Mouse (Mus musculus): ENCODE measurements at regions not wholly inside any gene's neighbourhood (a gene's known extent, or its start where the extent isn't known, plus 50 kb on each side); places are given as distances from the start of the nearest gene placed in this dataset.

DNA sequence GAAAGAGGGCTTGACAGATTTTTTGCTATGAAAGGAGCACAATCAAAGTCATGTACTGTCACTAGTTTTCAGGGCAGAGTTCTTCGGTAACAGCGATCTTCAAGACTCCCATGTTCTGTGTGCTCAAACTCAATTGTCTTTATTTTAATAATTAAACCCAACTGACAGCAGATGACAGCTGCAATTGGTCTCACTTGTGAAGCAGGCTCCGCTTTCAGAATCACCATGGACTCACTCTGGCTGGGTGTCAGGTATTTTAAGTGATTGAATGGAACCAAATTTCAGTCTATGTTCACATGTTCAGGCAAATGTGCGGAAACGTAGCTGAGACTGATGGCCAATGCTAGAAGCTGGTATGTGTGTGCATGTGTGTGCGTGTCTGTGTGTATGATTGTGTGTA, 489.7 kb downstream of the Kcnj2 start:
- no peak for ATAC-seq (replicated peaks; ENCODE audit: poor library complexity, severe bottlenecking)

DNA sequence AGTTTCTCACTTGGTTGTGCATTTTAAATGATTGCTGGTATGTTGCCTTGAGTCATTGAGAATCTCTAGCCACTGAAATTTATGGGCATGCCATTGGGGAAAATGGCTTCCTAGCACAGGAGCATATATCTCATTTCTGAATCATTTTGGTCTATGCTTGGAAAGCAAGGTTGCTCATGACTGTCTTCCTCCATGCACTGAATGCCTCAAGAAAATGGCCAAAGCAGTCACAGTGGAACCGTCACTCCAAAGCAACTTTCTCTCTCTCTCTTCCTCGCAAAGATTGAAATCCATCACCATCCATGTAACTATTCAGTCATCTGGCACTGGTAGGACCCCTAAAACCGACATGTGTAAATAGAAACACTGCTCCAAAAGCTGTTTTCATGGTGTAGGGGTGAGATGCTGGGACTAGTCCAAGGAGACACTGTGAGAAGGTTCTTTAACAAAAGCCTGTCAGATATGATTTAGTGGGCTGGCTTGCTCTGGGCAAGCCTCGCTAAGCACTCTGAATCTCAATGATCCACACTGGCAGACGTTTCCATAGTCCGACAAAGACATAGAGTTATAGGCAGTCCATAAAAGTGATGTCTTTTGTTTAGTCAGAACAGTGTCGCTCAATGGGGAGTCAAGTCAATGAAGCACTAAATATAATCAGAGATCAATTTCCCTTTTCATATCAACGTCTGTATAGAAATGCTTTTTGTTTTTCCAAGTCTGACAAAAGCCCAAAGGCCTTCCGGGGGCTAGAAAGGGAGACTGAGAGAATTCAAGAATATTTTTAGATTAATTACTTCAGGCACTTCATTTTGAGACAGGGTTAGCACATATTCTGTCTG, 492.6 kb downstream of the Kcnj2 start:
- ATAC-seq (replicated peaks; ENCODE audit: poor library complexity, severe bottlenecking): no peak

DNA sequence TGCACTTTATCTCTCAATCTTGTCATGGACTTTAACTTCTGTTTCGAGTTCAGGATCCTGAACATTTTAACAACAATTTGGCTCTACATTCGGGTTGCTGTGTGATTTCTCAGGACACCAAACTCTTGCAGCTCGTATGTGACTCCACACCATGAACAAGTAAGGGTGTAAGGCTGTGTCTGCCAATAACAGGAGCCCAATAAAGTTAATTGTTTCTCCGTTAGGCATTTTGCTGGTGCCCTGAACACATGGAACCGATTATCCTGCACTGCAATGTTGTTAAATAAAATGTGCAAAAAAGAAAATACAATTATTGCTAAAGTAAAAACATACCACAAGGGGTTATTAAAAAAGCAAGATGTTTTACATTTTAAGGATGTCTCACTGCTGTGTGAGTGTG, 497.2 kb downstream of the Kcnj2 start:
- ATAC-seq (replicated peaks; ENCODE audit: poor library complexity, severe bottlenecking): no peak

DNA sequence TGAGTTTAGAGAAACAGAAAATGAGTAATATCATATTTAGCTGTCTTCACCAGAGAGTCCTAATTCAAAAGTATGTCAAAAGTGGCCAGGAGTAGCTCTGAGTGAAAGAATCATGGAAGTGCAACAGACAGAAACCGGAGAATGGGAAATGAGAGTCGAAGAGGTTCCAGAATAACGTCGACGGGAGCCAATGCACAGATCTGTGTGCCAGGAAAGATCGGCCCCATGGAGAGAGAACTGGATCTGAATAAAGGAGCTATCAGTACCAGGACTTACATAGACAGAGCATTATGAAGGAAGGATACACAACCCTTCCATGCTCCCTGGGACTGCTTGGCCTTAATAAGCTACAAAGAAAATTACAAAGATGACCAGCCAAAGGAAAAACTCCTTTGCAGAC, 502.1 kb downstream of the Kcnj2 start:
- ATAC-seq (replicated peaks; ENCODE audit: poor library complexity, severe bottlenecking): no peak

DNA sequence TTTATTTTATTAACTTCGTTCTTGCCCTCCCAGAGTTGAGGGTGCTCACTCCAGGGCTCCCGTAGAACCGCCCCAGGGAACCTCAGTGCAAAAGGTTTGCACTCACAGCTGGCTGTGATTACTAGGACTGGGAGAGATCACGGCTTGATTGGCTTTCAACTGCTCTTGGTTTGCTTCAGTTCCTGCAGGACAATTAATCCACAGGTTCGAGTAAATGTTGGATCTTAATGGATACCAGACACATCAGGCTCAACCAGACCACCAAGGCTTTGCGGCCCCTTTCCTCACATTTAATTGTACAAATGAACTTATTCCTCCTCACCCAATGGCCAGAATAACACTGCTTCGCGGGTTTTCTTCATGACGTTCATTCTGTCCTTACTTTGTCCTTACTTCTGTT, 502.9 kb downstream of the Kcnj2 start:
- no peak for ATAC-seq (replicated peaks; ENCODE audit: poor library complexity, severe bottlenecking)

DNA sequence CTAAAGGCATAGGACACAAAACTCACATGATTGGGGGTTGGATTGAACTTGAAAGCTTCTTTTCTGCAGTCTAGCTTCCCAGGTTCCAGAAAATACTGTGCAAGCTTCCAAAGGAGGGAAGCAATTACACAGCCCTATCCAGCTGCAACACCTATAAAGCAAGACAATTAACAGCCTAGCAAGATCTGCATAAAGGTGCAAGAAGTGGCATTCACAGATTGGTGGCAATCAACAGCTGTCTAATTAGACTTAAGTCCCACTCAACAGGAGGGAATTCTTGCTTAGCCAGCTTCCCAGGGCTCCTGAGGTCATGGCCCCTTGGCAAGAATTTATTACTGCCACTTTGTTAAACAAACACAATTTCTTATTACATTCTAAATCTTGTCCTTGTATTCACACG, 511.9 kb downstream of the Kcnj2 start:
- no peak for ATAC-seq (replicated peaks; ENCODE audit: poor library complexity, severe bottlenecking)

DNA sequence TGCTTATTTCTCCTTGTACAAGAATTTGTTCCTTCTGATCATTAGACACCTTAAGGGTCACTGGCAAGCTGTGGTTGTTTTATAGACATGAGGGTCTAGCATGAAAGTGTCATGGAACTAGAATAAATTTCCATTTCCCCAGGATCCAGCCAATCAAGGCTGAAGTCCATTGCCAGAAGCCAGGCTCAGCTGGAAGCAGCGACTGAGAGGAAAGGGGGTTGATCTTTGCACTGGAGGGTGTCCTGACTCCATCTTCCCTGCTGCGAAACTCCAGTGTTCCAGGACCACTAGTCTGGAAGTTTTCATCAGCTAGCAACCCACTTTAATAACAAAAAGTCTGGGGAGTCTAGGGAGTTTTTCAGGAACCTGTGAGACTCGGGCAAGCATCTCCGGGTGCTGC, 517.0 kb downstream of the Kcnj2 start:
- no peak for ATAC-seq (replicated peaks; ENCODE audit: poor library complexity, severe bottlenecking)

DNA sequence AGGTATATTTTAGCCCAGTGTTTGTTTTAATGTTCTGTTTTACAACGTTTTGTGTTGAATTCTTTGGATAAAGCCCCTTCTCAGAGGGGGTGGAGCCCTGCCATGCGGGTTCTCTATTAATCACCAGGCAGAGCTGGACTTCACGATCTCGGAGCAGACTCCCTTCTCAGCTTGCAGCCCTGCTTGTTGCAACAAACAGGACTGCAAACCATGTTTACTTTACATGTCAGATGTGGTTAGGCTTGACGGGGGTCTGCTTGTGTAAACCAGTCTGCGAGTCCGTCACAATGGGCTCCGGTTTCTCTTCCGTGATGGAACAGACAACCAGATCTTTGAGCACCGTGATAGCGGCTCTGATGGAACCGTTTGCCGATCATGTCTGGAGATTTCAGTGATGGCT, 517.6 kb downstream of the Kcnj2 start:
- ATAC-seq (replicated peaks; ENCODE audit: poor library complexity, severe bottlenecking): no peak

DNA sequence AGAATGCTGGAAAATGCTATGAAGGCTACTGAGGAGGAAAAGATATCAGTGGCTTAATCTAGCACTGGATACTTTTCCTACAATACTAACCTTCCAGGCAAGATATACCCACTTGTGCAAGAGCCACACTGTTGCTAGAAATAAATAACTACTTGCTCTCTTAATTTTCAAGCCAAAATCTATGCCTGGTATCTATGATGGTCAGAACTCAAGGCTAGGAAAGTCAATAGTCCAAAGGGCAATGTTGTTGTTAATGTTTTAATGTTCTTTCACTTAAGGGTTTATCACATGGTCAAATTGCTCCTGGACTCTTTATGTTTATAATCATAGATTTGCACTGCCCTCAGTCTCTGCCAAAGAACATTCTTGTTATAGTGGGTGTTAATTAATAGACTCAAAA, 533.5 kb downstream of the Kcnj2 start:
- no peak for ATAC-seq (replicated peaks; ENCODE audit: poor library complexity, severe bottlenecking)

DNA sequence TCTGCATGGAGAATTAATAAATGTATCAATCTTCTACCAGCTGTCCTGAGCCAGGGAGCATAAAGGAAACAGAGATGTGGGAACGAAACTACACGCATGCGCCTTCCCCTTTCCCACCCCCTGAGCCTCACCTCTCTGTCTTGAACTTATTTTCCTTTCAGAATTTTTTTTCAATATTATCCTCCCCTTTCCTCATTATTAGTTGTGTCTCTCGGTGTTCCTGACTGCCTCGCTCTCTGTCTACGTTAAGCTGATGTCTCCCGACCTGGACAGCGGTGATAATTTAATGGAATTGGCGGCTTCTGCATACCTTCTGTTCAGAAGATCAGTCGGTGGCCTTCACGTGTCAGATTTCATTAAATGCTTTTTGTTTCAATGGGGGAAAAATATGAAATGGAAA, 539.2 kb downstream of the Kcnj2 start:
- no peak for ATAC-seq (replicated peaks; ENCODE audit: poor library complexity, severe bottlenecking)

DNA sequence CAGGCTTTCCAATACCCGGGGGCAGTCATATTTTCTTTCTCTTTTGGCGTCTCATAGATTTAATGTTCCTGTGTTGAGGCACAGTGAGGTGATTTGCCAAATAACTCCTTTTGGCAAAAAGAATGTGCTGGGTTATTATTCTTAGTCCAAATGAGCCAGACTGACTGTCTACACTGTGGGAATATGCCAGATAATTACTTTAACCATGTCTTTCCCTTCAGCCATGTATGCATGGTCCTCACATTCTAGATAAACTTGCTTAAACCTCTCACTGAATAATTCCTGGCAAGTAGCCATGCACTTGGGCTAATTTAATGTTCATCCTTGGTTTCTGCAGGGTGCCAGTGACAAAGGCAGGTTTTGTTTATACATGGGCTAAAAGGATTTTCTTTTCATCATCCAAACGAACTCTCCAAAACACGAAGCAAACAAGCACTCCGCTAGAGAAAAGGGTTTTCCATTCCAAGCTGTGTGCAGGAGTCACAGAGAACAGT, 544.6 kb downstream of the Kcnj2 start:
- no peak for ATAC-seq (replicated peaks; ENCODE audit: poor library complexity, severe bottlenecking)

DNA sequence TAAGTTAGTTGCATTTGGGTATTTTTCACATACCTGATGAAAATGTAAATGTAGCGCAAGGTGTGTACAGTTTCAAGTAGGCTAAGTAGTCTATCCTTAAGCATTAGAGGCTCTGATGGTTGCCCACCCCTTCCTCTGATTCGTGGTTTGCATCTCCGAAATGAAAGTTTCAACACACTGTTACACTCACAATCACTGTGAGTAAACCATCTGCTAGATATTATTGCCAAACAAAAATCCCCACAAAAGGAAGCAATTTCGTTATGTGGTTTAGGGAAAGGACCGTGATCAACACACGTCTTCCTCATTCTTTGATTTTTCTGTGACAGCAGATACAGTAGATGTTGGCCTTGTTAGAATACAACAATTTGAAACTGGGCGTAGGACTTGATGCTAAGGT, 577.6 kb downstream of the Kcnj2 start:
- ATAC-seq (replicated peaks; ENCODE audit: poor library complexity, severe bottlenecking): peak; percentile 93

DNA sequence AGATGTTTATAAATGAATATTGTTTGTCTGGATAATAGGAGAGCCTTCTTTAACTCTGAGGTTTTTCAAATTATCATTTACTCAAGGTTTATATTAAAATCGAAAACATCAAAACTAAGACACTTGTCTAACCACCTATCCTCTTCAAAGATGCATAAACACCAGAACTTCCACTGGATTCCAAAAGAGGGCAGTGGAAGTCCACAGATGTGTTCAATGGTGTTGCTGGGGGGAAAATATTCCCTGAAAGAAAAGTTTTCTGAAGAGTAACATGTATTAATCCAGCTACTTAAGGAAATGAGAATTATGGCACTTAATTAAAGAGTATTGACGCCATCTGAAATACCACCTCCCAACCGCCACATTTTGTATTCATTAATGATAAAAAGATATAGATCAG, 586.9 kb downstream of the Kcnj2 start:
- ATAC-seq (replicated peaks; ENCODE audit: poor library complexity, severe bottlenecking): no peak

DNA sequence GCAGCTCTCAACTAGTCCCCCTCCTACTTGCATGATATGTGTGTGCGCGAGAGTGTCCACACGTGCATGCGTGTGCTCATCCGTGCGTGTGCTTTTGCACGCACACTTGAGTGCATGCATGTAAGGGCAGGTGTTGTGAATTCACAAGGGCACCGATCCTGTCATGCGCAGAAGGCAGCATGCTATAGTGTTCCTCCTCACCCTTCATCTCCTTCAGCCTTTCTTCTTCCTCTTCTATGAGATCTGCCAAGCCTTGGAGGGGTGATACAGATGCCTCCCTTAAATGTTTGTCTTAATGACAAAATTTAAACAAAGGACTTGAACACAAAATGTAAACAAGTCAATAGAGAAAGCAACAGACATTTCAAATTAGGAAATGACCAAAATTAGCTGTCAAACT, 591.8 kb downstream of the Kcnj2 start:
- no peak for ATAC-seq (replicated peaks; ENCODE audit: poor library complexity, severe bottlenecking)

DNA sequence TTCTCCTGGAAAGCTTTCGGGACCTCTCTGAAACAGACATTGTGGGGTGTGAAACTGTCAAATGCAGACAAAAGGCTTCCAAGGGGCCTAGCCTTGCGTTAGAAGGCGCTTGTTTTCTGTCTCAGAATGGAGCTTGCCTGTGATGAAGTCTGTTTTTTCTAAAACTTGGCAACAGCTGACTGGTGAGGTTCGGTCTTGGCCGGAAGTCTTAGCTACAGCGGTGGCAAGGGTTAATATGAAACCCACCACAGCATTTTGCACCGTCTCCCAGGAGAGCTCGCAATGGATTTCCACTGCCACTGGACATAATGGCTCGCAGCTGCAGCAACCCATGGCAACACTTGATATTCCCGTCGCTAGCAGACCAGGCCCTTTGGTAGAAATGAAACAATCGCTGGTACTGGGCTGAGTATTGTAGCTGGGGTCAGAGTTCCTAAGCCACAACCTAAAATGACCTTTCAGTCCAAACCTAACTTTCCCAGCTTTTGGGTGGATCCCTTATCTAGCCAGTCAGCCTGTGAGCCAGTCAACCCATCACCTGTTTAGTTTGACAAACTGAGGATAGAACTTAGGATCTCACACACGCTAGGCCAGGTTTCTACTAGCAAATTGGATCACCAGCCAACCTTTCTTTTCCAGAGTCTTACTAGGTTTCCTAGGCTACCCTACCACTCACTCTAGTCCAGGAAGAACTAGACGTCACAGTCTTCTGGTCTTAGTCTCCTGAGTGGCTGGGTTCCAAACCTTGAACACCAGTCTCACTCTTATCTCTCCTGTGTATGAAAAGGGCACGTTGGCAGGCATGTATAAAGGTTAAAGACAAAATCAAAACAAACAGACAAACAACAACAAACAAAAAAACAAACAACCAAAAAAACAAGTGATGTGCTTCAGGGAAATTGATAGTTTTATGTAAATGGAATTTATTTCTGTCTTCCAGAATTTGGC, 592.7 kb downstream of the Kcnj2 start:
- no peak for ATAC-seq (replicated peaks; ENCODE audit: poor library complexity, severe bottlenecking)

DNA sequence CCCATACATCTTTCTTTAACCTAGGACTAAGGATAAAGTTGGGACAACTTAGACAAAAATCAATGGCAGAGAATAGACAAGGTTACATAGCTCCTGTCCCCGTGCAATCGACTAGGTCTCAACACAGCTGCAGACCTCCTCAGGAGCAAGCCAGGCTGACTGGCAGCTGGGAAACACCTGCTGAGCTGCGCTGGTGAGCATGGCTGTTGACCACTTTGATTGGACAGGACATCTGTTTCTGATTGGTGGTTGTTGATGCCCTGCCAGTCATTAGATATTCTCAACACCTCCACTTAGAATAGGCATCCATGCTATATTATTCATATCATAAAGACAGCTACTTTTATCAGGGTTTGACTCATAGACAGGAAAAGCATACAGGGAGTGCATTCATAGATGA, 597.3 kb downstream of the Kcnj2 start:
- no peak for ATAC-seq (replicated peaks; ENCODE audit: poor library complexity, severe bottlenecking)

DNA sequence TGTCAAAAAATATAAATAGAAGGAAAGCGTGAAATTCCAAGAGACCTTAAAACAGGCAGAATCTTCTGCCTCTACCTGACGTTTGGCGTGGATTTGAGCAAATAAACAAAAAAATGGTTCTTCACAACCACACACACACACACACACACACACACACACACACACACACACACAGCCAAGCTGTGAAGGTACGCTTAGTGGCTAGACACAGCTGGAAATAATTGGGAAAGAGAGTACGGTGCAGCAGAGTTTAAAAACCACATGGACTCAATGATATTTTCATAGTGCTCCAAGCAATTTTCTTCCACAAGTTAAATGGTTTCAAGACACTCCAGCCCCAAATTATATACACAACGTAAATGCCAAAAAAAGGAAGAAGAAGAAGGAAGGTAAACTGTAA, 600.4 kb downstream of the Kcnj2 start:
- ATAC-seq (replicated peaks; ENCODE audit: poor library complexity, severe bottlenecking): no peak

DNA sequence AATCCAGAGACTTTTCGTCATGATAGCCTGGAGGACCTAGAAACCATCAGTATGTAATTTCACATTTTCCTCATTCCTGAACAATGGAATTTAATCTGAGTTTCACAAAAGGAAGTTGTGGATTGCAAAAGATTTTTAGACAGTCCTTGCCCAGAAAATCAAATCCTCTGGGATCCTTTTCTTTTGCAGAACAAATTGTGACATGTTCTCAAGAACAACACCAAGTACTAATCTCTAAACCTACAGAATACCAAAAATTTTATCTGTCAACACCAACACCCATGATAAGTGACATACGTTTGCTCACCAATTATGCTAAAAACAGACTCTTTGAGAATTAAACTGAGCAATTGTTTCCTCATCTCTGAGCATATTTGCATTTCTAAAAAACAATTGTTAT, 605.9 kb downstream of the Kcnj2 start:
- no peak for ATAC-seq (replicated peaks; ENCODE audit: poor library complexity, severe bottlenecking)

DNA sequence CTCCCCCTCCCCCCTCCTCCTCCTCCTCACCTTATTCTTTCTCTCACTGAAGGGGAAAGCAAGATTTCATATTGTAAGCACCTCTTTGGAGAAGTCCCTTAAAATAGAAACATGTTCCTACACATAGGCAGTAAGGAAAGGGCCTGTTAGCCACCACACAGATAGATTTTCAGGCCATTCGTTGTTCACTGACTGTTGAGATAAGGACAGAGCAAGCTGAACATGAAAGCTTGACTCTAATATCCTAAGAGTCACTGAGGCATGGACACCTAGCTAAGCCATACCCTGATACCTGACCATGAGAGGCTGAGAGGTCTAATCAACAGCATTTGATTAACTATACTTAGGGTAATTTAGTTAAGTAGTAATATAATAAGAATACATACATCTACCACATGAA, 609.7 kb downstream of the Kcnj2 start:
- ATAC-seq (replicated peaks; ENCODE audit: poor library complexity, severe bottlenecking): no peak

DNA sequence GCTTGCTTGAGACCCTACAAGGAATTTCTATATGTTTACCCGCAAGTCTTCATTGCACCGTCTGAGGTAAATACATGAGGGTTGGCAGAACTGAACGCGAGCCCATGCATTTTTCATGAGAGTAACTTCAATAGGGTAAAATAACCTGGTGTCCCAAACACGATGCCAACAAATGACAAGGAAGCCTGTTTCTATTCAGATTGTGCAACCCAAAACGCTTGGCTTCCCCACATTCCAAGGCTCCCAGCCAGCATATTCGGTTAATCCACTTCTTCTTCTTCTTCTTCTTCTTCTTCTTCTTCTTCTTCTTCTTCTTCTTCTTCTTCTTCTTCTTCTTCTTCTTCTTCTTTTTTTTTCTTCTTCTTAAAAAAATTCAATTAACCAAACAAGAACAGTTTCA, 616.4 kb downstream of the Kcnj2 start:
- ATAC-seq (replicated peaks; ENCODE audit: poor library complexity, severe bottlenecking): no peak

DNA sequence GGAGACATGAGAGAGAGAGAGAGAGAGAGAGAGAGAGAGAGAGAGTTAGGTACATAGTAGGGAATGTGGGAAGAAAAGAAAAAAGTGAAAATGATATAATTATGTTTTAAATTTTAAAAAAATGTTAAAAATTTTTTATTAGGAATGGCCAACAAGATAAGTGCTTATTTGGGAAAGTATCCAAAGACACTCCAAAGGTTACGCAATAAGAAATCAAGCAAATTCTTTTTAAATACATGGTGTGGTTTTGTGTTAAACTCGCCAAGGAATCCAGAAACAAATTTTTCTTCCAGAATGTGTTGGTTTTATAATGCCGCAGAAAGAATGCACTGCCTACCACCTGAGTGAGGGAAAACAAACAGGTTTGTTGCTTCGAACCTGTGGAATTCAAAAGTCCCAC, 617.9 kb downstream of the Kcnj2 start:
- no peak for ATAC-seq (replicated peaks; ENCODE audit: poor library complexity, severe bottlenecking)

Measured in granulocyte monocyte progenitor cell, adult 5-6 weeks (primary cell).